Mouse (Mus musculus) embryonic facial prominence, embryonic 14.5 days (tissue): ENCODE data around the gene Plcb3. TPM values are rescaled to one million over a fixed set of nuclear protein-coding genes. Genes with fewer than 3 reads are reported as not detected.
A peak's percentile ranks its signal among the peaks of the same experiment; 100 is the strongest.
"Not testable (repeated sequence)": the region's sequence is repeated elsewhere in the genome, so short reads cannot be mapped to it uniquely, and the experiment has no call there.

Source experiments
- ATAC-seq: fragments of 200-750 bp; cut with Nextera tagmentation; 2 replicates; pipeline ENCODE4 v1.8.0; 2017; ENCODE audit warnings: low read depth, moderate number of reproducible peaks, moderate TSS enrichment
- DNase-seq: peaks from one replicate; pipeline ENCODE4 v3.0.0-alpha.2; 2015; ENCODE audit warnings: low spot score
- H3K27ac ChIP-seq: fragments of 300-500 bp; sonication (generic); replicated peaks from 2 replicates; pipeline ENCODE4 v1.5.1; 2014; ENCODE audit warnings: low read depth, mild to moderate bottlenecking, low read length, moderate library complexity
- H3K27me3 ChIP-seq: fragments of 300-500 bp; sonication (generic); replicated peaks from 2 replicates; pipeline ENCODE4 v1.6.1; 2014; ENCODE audit warnings: low read length; ENCODE audit not compliant: control insufficient read depth, insufficient read depth
- H3K36me3 ChIP-seq: fragments of 300-500 bp; sonication (generic); 2 replicates; pipeline ENCODE4 v1.6.1; 2014; ENCODE audit warnings: low read length, mixed read lengths; ENCODE audit not compliant: control insufficient read depth, insufficient read depth
- H3K4me1 ChIP-seq: fragments of 300-500 bp; sonication (generic); 2 replicates; pipeline ENCODE4 v1.6.1; 2014; ENCODE audit warnings: antibody characterized with exemption, low read length; ENCODE audit not compliant: control insufficient read depth, insufficient read depth
- H3K4me2 ChIP-seq: fragments of 300-500 bp; sonication (generic); 2 replicates; pipeline ENCODE4 v1.6.1; 2014; ENCODE audit warnings: low read depth, mild to moderate bottlenecking, low read length, moderate library complexity, mixed read lengths
- H3K4me3 ChIP-seq: fragments of 300-500 bp; sonication (generic); 2 replicates; pipeline ENCODE4 v1.5.1; 2014; ENCODE audit warnings: low read depth, mild to moderate bottlenecking, low read length
- H3K9ac ChIP-seq: fragments of 300-500 bp; sonication (generic); 2 replicates; pipeline ENCODE4 v1.6.1; 2014; ENCODE audit warnings: low read depth, mild to moderate bottlenecking, low read length, moderate library complexity, mixed read lengths
- H3K9me3 ChIP-seq: fragments of 300-500 bp; sonication (generic); 2 replicates; pipeline ENCODE4 v1.6.1; 2016; ENCODE audit warnings: low read length; ENCODE audit not compliant: control insufficient read depth
- WGBS: fragments of 180-500 bp; shearing (Covaris S2); extraction: QIAGEN DNeasy Blood & Tissue Kit; methylation state at CpG from one replicate; pipeline ENCODE4 v1.1.7; 2014; 5-methylcytosine and 5-hydroxymethylcytosine counted together
- polyA plus RNA-seq: library from polyadenylated mRNA; unstranded; fragments of >200 nt; fragmentation: Nextera tagmentation; extraction: Ambion mirVana; gene quantifications from 2 replicates; pipeline ENCODE4 v1.2.1, GENCODE M21; 2014

The Plcb3 gene
- polyA plus RNA-seq, 1 experiment from 2014 or later: 31.4 TPM

DNA sequence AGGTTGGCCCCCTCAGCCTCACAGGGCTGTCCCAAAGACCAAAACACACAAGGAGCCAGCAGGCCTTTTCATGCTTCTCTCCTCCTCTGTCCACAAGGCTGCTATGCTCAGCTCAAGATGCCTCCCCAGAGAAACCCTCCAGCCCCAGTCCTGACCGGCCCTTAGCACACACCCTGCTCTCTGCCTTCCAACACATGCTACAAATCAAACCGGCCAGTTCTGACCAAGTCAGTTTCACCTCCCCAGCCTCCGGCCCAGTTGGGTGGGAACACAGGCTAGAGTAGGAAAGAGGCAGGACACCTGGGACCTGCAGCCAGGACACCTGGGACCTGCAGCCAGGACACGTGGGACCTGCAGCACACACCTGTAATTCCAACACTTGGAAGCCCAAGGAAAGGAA is 59.8 kb downstream of the Plcb3 start:
- peaks cover 8% of the 10 kb centered on the region for H3K4me1 ChIP-seq
- H3K27me3 ChIP-seq: no peaks in the 10 kb centered on the region
- ATAC-seq: no peak
- DNase-seq: no peak
- no peak overlapping the region for H3K4me2 ChIP-seq
- no peak overlapping the region for H3K4me3 ChIP-seq
- peaks cover 28% of the 10 kb centered on the region for H3K36me3 ChIP-seq
- 74% methylated on average over 4 of the region's 4 CpGs for WGBS
- no peak overlapping the region for H3K9ac ChIP-seq
- H3K27ac ChIP-seq: no peak overlapping the region
- no peaks in the 10 kb centered on the region for H3K9me3 ChIP-seq

- no peak overlapping the region for H3K27ac ChIP-seq
- WGBS: 83% methylated on average over 4 of the region's 4 CpGs
- H3K4me1 ChIP-seq: peaks cover 2% of the 10 kb centered on the region
- no peak overlapping the region for H3K4me2 ChIP-seq
- no peaks in the 10 kb centered on the region for H3K27me3 ChIP-seq
- H3K36me3 ChIP-seq: peaks cover 34% of the 10 kb centered on the region
- no peak for ATAC-seq
- H3K4me3 ChIP-seq: no peak overlapping the region
- H3K9ac ChIP-seq: no peak overlapping the region
- no peak for DNase-seq
- no peaks in the 10 kb centered on the region for H3K9me3 ChIP-seq
These were observed 61.0 kb downstream of the Plcb3 start for GRCm38 (mm10) chr19:6915276-6915675.

DNA sequence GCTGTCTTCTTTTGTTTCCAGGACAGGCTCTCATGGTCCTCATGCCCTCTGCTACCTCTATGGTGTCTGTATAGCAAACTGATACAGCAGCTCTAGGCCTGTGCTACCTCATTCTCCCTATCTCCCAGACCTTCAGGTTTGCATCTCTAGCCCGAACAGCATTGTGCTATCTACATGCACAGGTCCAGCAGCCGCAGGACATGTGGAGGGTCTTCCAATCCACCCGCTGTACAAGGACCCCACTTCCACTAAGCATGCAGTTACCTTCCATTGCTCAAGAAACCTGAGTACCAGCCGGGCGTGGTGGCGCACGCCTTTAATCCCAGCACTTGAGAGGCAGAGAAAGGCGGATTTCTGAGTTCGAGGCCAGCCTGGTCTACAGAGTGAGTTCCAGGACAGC is 61.7 kb downstream of the Plcb3 start:
- ATAC-seq: no peak
- WGBS: 84% methylated on average over 9 of the region's 9 CpGs

GRCm38 (mm10) chr19:6913991-6914390 is 62.3 kb downstream of the Plcb3 start:
- Histone ChIP-seq H3K36me3 (peaks cover 34% of the 10 kb centered on the region), H3K27me3 (no peaks in the 10 kb centered on the region), H3K9me3 (no peaks in the 10 kb centered on the region), H3K4me3 (no peak overlapping the region), H3K27ac (no peak overlapping the region), H3K9ac (no peak overlapping the region), H3K4me2 (no peak overlapping the region), H3K4me1 (no peaks in the 10 kb centered on the region)
- DNase-seq (no peak), ATAC-seq (no peak)
- 85% methylated on average over 10 of the region's 11 CpGs for WGBS

More for the DNA sequence above, 61.7 kb downstream of the Plcb3 start:
- Histone ChIP-seq H3K4me1 (no peaks in the 10 kb centered on the region), H3K9ac (no peak overlapping the region), H3K27me3 (no peaks in the 10 kb centered on the region), H3K9me3 (no peaks in the 10 kb centered on the region), H3K4me3 (no peak overlapping the region), H3K36me3 (peaks cover 34% of the 10 kb centered on the region), H3K4me2 (no peak overlapping the region), H3K27ac (no peak overlapping the region)
- DNase-seq: no peak

GRCm38 (mm10) chr19:6913036-6913435 is 63.2 kb downstream of the Plcb3 start:
- H3K4me3 ChIP-seq: no peak overlapping the region
- no peak overlapping the region for H3K27ac ChIP-seq
- H3K36me3 ChIP-seq: peaks cover 34% of the 10 kb centered on the region
- no peaks in the 10 kb centered on the region for H3K9me3 ChIP-seq
- no peak overlapping the region for H3K9ac ChIP-seq
- no peak for ATAC-seq
- no peak overlapping the region for H3K4me2 ChIP-seq
- no peak for DNase-seq
- H3K27me3 ChIP-seq: no peaks in the 10 kb centered on the region
- 86% methylated on average over 6 of the region's 6 CpGs for WGBS
- peaks cover 6% of the 10 kb centered on the region; the same call in 1 of the 2 replicates for H3K4me1 ChIP-seq

- Histone ChIP-seq H3K27ac (no peak overlapping the region), H3K4me3 (no peak overlapping the region), H3K9ac (no peak overlapping the region), H3K9me3 (no peaks in the 10 kb centered on the region), H3K4me2 (no peak overlapping the region), H3K36me3 (peaks cover 36% of the 10 kb centered on the region), H3K27me3 (no peaks in the 10 kb centered on the region), H3K4me1 (peaks cover 12% of the 10 kb centered on the region; the same call in 1 of the 2 replicates)
- ATAC-seq (no peak), DNase-seq (no peak)
- WGBS: 93% methylated on average over 15 of the region's 15 CpGs
These were observed 63.9 kb downstream of the Plcb3 start for GRCm38 (mm10) chr19:6912205-6912970.

- DNase-seq (no peak), ATAC-seq (no peak)
- WGBS: 75% methylated on average over 17 of the region's 19 CpGs
- Histone ChIP-seq H3K27me3 (no peaks in the 10 kb centered on the region), H3K4me3 (peak overlapping the region; percentile 58), H3K9me3 (no peaks in the 10 kb centered on the region), H3K9ac (peak overlapping the region; percentile 31; the same call in 1 of the 2 replicates), H3K27ac (no peak overlapping the region), H3K4me1 (peaks cover 14% of the 10 kb centered on the region; the same call in 1 of the 2 replicates), H3K36me3 (peaks cover 46% of the 10 kb centered on the region), H3K4me2 (peak overlapping the region; percentile 78)
These were observed 64.9 kb downstream of the Plcb3 start for GRCm38 (mm10) chr19:6911101-6912074.

DNA sequence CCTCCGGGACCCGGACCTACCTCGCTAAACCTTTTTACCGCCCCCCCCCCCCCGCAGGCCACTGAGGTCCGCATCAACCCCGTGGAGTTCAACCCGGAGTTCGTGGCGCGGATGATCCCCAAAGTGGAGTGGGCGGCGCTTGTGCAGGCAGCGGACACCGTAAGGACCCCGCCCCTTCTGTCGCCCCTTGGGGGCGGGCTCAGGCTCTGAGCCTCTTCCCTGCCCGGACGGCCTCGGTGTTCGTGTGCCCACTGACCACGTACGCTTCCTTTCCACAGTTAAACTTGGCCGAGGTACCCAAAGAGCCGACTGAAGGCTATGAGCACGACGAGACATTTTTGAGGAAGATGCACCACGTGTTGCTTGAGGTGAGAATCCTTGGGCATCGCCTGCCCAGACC is 66.0 kb downstream of the Plcb3 start:
- Histone ChIP-seq H3K9ac (peak overlapping the region; percentile 75), H3K4me1 (peaks cover 14% of the 10 kb centered on the region; the same call in 1 of the 2 replicates), H3K36me3 (peaks cover 54% of the 10 kb centered on the region), H3K27ac (peak overlapping the region; percentile 98), H3K4me3 (peak overlapping the region; percentile 58), H3K4me2 (peak overlapping the region; percentile 78)
- DNase-seq (peak; percentile 79), ATAC-seq (0 out of 2 replicates have a peak, but pooled peaks have one; percentile 17)
- H3K27me3 ChIP-seq, H3K9me3 ChIP-seq: not testable (repeated sequence)
- 0% methylated on average over 19 of the region's 30 CpGs for WGBS
